Comparison of ENCODE assay signal across 21 mouse cellular contexts in the genomic region with DNA sequence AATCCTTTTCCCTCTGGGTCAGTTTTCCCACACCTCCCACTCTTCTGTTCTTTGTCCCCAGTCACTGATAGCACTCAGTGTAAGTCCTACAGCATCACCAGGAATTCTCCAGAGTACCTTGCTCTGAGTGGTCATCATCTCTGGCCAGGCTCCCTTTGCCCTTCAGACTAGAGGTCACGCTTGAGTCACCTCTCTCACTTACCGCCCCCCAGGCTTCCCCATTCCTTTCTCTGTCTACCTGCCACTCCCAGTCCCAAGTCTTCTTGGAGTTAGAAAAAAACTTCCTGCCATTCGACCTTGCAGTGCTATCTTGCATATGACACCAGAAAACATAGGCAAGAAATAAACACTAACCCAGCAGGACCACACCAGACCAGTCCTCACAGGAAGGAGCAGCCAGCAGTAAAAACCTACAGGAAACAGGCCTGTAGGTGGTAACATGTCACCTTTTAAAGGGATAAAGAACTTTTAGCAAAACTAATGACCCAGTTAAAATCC. TPM values are rescaled to one million over a fixed set of nuclear protein-coding genes. Genes with fewer than 3 reads are reported as not detected.
"Had no signal": no experiment of that assay in that cellular context is flagged by ENCODE, and none has a peak within 500 bp of the region (broad histone marks: within the 10 kb centered on the region; RNA-seq: fewer than 3 reads in every experiment).

No protein-coding gene starts in this region.

- H3K4me3 ChIP-seq: layer of hippocampus, adult 2 months; limb, embryonic 12.5 days; limb, embryonic 15.5 days; midbrain, embryonic 12.5 days; midbrain, embryonic 15.5 days; neural tube, embryonic 12.5 days; neural tube, embryonic 15.5 days had no signal

- H3K9me3 ChIP-seq: limb, embryonic 12.5 days; limb, embryonic 15.5 days; midbrain, embryonic 12.5 days; midbrain, embryonic 15.5 days; neural tube, embryonic 12.5 days; neural tube, embryonic 15.5 days had no signal

- H3K4me2 ChIP-seq: limb, embryonic 12.5 days; limb, embryonic 15.5 days; liver, embryonic 11.5 days; lung, embryonic 14.5 days; midbrain, embryonic 12.5 days; midbrain, embryonic 15.5 days; neural tube, embryonic 12.5 days; neural tube, embryonic 15.5 days had no signal

- H3K27ac ChIP-seq: layer of hippocampus, adult 2 months; limb, embryonic 12.5 days; limb, embryonic 15.5 days; liver, embryonic 14.5 days; macrophage; midbrain, embryonic 12.5 days; midbrain, embryonic 15.5 days; neural tube, embryonic 12.5 days; neural tube, embryonic 15.5 days had no signal

- H3K9ac ChIP-seq: limb, embryonic 12.5 days; limb, embryonic 15.5 days; liver, embryonic 14.5 days; liver, postnatal 0 days; lung, embryonic 14.5 days; midbrain, embryonic 12.5 days; midbrain, embryonic 15.5 days; neural tube, embryonic 12.5 days; neural tube, embryonic 15.5 days had no signal

- H3K27me3 ChIP-seq: limb, embryonic 12.5 days; limb, embryonic 15.5 days; midbrain, embryonic 12.5 days; midbrain, embryonic 15.5 days; neural tube, embryonic 12.5 days; neural tube, embryonic 15.5 days had no signal

- H3K4me1 ChIP-seq: limb, embryonic 15.5 days; midbrain, embryonic 12.5 days; midbrain, embryonic 15.5 days; neural tube, embryonic 12.5 days; neural tube, embryonic 15.5 days had no signal

- ATAC-seq: liver, postnatal 0 days; lung, postnatal 0 days; midbrain, embryonic 15.5 days had no signal

- DNase-seq: kidney, adult 18-20 months; kidney, postnatal 25 days; layer of hippocampus, adult 9-11 months; left cerebral cortex, postnatal 4 days; liver, postnatal 0 days; lung, embryonic 14.5 days; right cerebral cortex, adult 18-20 months; right cerebral cortex, postnatal 14 days; right cerebral cortex, postnatal 4 days; thymus, postnatal 25 days had no signal

RNA-seq across cellular contexts. Expression of a gene that starts 32.8 kb away (rescaled TPM):
- polyA plus RNA-seq: liver, embryonic 11.5 days; lung, postnatal 0 days; macrophage had no signal
